Mouse (Mus musculus) CH12.LX (cell line): ENCODE measurements at regions not wholly inside any gene's neighbourhood (a gene's known extent, or its start where the extent isn't known, plus 50 kb on each side); places are given as distances from the start of the nearest gene placed in this dataset.

Source experiments
- CTCF ChIP-seq, 2 experiments: IDR thresholded peaks in 1 of 2; conservative IDR thresholded peaks in 1 of 2; 2 replicates each; pipeline ENCODE4 v1.5.1; 2011 to 2012; ENCODE audit warnings: low read depth in 2 of 2, low read length in 2 of 2, improper control_type of control experiment in 1 of 2, inconsistent platforms in 1 of 2, mild to moderate bottlenecking in 1 of 2, moderate library complexity in 1 of 2
- GABPA ChIP-seq: IDR thresholded peaks from 2 replicates; pipeline ENCODE4 v1.6.1; 2012; ENCODE audit warnings: low read depth, low read length, improper control_type of control experiment, inconsistent platforms; ENCODE audit not compliant: insufficient replicate concordance
- MAX ChIP-seq: IDR thresholded peaks from 2 replicates; pipeline ENCODE4 v1.6.1; 2011; ENCODE audit warnings: low read length, improper control_type of control experiment
- MAZ ChIP-seq: IDR thresholded peaks from 2 replicates; pipeline ENCODE4 v1.6.1; 2012; ENCODE audit warnings: low read depth, mild to moderate bottlenecking, inconsistent platforms, low read length, improper control_type of control experiment, moderate library complexity
- POLR2A ChIP-seq: IDR thresholded peaks from 2 replicates; pipeline ENCODE4 v1.6.1; 2011; ENCODE audit warnings: low read depth, mild to moderate bottlenecking, improper control_type of control experiment, low read length

GRCm38 (mm10) chr12:78133984-78134383 lies 60.1 kb upstream of the Gm6657 start:
- TF ChIP-seq GABPA, result no peak
- TF ChIP-seq MAX, result no peak
- TF ChIP-seq MAZ, result no peak
- TF ChIP-seq CTCF (conservative IDR thresholded peaks at IDR 0.05 in 1 of 2, IDR thresholded peaks at IDR 0.05 in 1 of 2; ENCODE audit: low read depth in 2 of 2, low read length in 2 of 2), result no peak
- TF ChIP-seq POLR2A, result no peak
